Mouse (Mus musculus) hindbrain, postnatal 0 days (tissue): ENCODE results near the gene Batf3. TPM values are rescaled to one million over a fixed set of nuclear protein-coding genes. Genes with fewer than 3 reads are reported as not detected.

ENCODE experiments used
- ATAC-seq: fragments of 200-750 bp; cut with Nextera tagmentation; 2 replicates; pipeline ENCODE4 v1.8.0; 2017; ENCODE audit warnings: mild to moderate bottlenecking, moderate TSS enrichment, moderate library complexity
- DNase-seq: peaks from one replicate; pipeline ENCODE4 v3.0.0-alpha.2; 2015; ENCODE audit warnings: low spot score
- H3K27ac ChIP-seq: fragments of 300-500 bp; sonication (generic); 2 replicates; pipeline ENCODE4 v1.5.1; 2014; ENCODE audit warnings: mild to moderate bottlenecking
- H3K27me3 ChIP-seq: fragments of 300-500 bp; sonication (generic); 2 replicates; pipeline ENCODE4 v1.6.1; 2014; ENCODE audit warnings: low read length, mixed read lengths; ENCODE audit not compliant: insufficient read depth
- H3K36me3 ChIP-seq: fragments of 300-500 bp; sonication (generic); 2 replicates; pipeline ENCODE4 v1.6.1; 2014; ENCODE audit warnings: low read length, mixed read lengths; ENCODE audit not compliant: insufficient read depth
- H3K4me1 ChIP-seq: fragments of 300-500 bp; sonication (generic); 2 replicates; pipeline ENCODE4 v1.6.1; 2014; ENCODE audit warnings: antibody characterized with exemption, low read length, mixed read lengths; ENCODE audit not compliant: insufficient read depth
- H3K4me2 ChIP-seq: fragments of 300-500 bp; sonication (generic); 2 replicates; pipeline ENCODE4 v1.6.1; 2014; ENCODE audit warnings: low read depth, mild to moderate bottlenecking, low read length, moderate library complexity, mixed read lengths
- H3K4me3 ChIP-seq: fragments of 300-500 bp; sonication (generic); 2 replicates; pipeline ENCODE4 v1.5.1; 2014; ENCODE audit warnings: low read length
- H3K9ac ChIP-seq: fragments of 300-500 bp; sonication (generic); replicated peaks from 2 replicates; pipeline ENCODE4 v1.6.1; 2014; ENCODE audit warnings: mild to moderate bottlenecking, low read length, moderate library complexity, mixed read lengths
- H3K9me3 ChIP-seq: fragments of 300-500 bp; sonication (generic); 2 replicates; pipeline ENCODE4 v1.6.1; 2016; ENCODE audit warnings: low read length, mixed read lengths
- CTCF ChIP-seq: IDR thresholded peaks from 2 replicates; pipeline ENCODE4 v1.5.1; 2016; ENCODE audit warnings: antibody characterized with exemption, control low read depth, low read depth
- WGBS: fragments of 180-500 bp; shearing (Covaris S2); extraction: QIAGEN DNeasy Blood & Tissue Kit; methylation state at CpG from one replicate; pipeline ENCODE4 v1.1.7; 2014; 5-methylcytosine and 5-hydroxymethylcytosine counted together
- polyA plus RNA-seq: library from polyadenylated mRNA; unstranded; fragments of >200 nt; fragmentation: Nextera tagmentation; extraction: Ambion mirVana; gene quantifications from 2 replicates; pipeline ENCODE4 v1.2.1, GENCODE M21; 2015
- total RNA-seq: library from RNA; depleted of rRNA; stranded (reverse); fragments of >200 nt; gene quantifications from 2 replicates; pipeline ENCODE4 v1.2.3, GENCODE M21; 2014

Gene Batf3
- total and polyA plus RNA-seq, 2 experiments from 2014 or later, result 1.0 to 4.1 TPM

GRCm38 (mm10) chr1:191062781-191063485 is 34.7 kb upstream of the Batf3 start, which contains the start of the genes Tatdn3 and Nsl1:
Gene Tatdn3 (minus strand): TSS chr1:191062932.
Gene Nsl1 (plus strand): TSS chr1:191063012.
- Histone ChIP-seq H3K27ac (peak within 1 kb of the TSS; percentile 78), H3K27me3 (no peaks in the 10 kb centered on the region), H3K9me3 (no peaks in the 10 kb centered on the region), H3K36me3 (no peaks in the 10 kb centered on the region), H3K9ac (peak within 1 kb of the TSS; percentile 71), H3K4me1 (peaks cover 7% of the 10 kb centered on the region; the same call in 1 of the 2 replicates), H3K4me3 (peak within 1 kb of the TSS; percentile 63), H3K4me2 (peak within 1 kb of the TSS; percentile 87)
- under 1% methylated on average over 56 of the region's 56 CpGs for WGBS
- DNase-seq (peak; percentile 94), ATAC-seq (peak; percentile 94)
- peak; percentile 60 for TF ChIP-seq CTCF

GRCm38 (mm10) chr1:191063700-191064099 is 33.9 kb upstream of the Batf3 start:
- Histone ChIP-seq H3K4me3 (peak overlapping the region; percentile 63), H3K27me3 (no peaks in the 10 kb centered on the region), H3K4me2 (peak overlapping the region; percentile 87), H3K4me1 (peaks cover 7% of the 10 kb centered on the region; the same call in 1 of the 2 replicates), H3K36me3 (no peaks in the 10 kb centered on the region), H3K9ac (no peak overlapping the region), H3K27ac (no peak overlapping the region), H3K9me3 (no peaks in the 10 kb centered on the region)
- no peak for ATAC-seq
- 65% methylated on average over 9 of the region's 9 CpGs for WGBS
- TF ChIP-seq CTCF, result no peak
- no peak for DNase-seq

- ATAC-seq (no peak), DNase-seq (no peak)
- Histone ChIP-seq H3K4me3 (no peak overlapping the region), H3K4me2 (no peak overlapping the region), H3K36me3 (no peaks in the 10 kb centered on the region), H3K27me3 (no peaks in the 10 kb centered on the region), H3K27ac (no peak overlapping the region), H3K4me1 (peaks cover 7% of the 10 kb centered on the region; the same call in 1 of the 2 replicates), H3K9me3 (no peaks in the 10 kb centered on the region), H3K9ac (no peak overlapping the region)
- TF ChIP-seq CTCF, result no peak
- whole genome bisulfite sequencing, result 91% methylated on average over 2 of the region's 2 CpGs
Observed at GRCm38 (mm10) chr1:191064535-191064934, 33.1 kb upstream of the Batf3 start.

- TF ChIP-seq CTCF, result no peak
- WGBS, result 89% methylated on average over 4 of the region's 4 CpGs
- no peaks in the 10 kb centered on the region for H3K27me3 ChIP-seq
- no peak overlapping the region for H3K4me2 ChIP-seq
- H3K9me3 ChIP-seq, result no peaks in the 10 kb centered on the region
- no peak overlapping the region for H3K4me3 ChIP-seq
- no peaks in the 10 kb centered on the region for H3K36me3 ChIP-seq
- H3K27ac ChIP-seq, result no peak overlapping the region
- DNase-seq, result no peak
- no peak overlapping the region for H3K9ac ChIP-seq
- no peak for ATAC-seq
- H3K4me1 ChIP-seq, result peaks cover 7% of the 10 kb centered on the region; the same call in 1 of the 2 replicates
Observed at GRCm38 (mm10) chr1:191065188-191065587, 32.5 kb upstream of the Batf3 start.

- Histone ChIP-seq H3K27ac (no peak overlapping the region), H3K4me2 (no peak overlapping the region), H3K4me3 (no peak overlapping the region), H3K36me3 (0 out of 2 replicates have a peak, but pooled peaks cover 6% of the 10 kb centered on the region), H3K4me1 (no peaks in the 10 kb centered on the region), H3K9me3 (no peaks in the 10 kb centered on the region), H3K9ac (no peak overlapping the region), H3K27me3 (no peaks in the 10 kb centered on the region)
- TF ChIP-seq CTCF, result peak; percentile 49
- DNase-seq (peak; percentile 44), ATAC-seq (no peak)
- WGBS, result 76% methylated on average over 5 of the region's 5 CpGs
Observed at GRCm38 (mm10) chr1:191068377-191068776, 29.3 kb upstream of the Batf3 start.

- no peak for DNase-seq
- ATAC-seq, result no peak
- TF ChIP-seq CTCF, result no peak
- 0 out of 2 replicates have a peak, but pooled peaks cover 6% of the 10 kb centered on the region for H3K36me3 ChIP-seq
- H3K9me3 ChIP-seq, result no peaks in the 10 kb centered on the region
- H3K27me3 ChIP-seq, result no peaks in the 10 kb centered on the region
- 78% methylated on average over 4 of the region's 4 CpGs for WGBS
- no peak overlapping the region for H3K4me3 ChIP-seq
- H3K27ac ChIP-seq, result no peak overlapping the region
- H3K4me2 ChIP-seq, result no peak overlapping the region
- H3K9ac ChIP-seq, result no peak overlapping the region
- H3K4me1 ChIP-seq, result no peaks in the 10 kb centered on the region
Observed at GRCm38 (mm10) chr1:191070259-191070658, 27.4 kb upstream of the Batf3 start.

- H3K9me3 ChIP-seq, result no peaks in the 10 kb centered on the region
- H3K27ac ChIP-seq, result no peak overlapping the region
- WGBS, result 89% methylated on average over 6 of the region's 6 CpGs
- H3K36me3 ChIP-seq, result 0 out of 2 replicates have a peak, but pooled peaks cover 6% of the 10 kb centered on the region
- H3K4me3 ChIP-seq, result no peak overlapping the region
- DNase-seq (no peak), ATAC-seq (no peak)
- no peak overlapping the region for H3K9ac ChIP-seq
- H3K4me2 ChIP-seq, result no peak overlapping the region
- H3K27me3 ChIP-seq, result no peaks in the 10 kb centered on the region
- H3K4me1 ChIP-seq, result no peaks in the 10 kb centered on the region
- TF ChIP-seq CTCF, result no peak
Observed at GRCm38 (mm10) chr1:191071613-191072012, 26.0 kb upstream of the Batf3 start.
